Mouse (Mus musculus) embryonic fibroblast, embryonic 13.5 days (primary cell): ENCODE measurements around the gene Zfp661.

Experiments
- CTCF ChIP-seq: IDR thresholded peaks from 2 replicates; pipeline ENCODE4 v1.5.1; 2011; ENCODE audit warnings: mild to moderate bottlenecking, control low read depth, low read length, moderate library complexity, borderline replicate concordance; ENCODE audit not compliant: insufficient read depth
- POLR2A ChIP-seq: IDR thresholded peaks from 2 replicates; pipeline ENCODE4 v1.6.1; 2011; ENCODE audit warnings: low read depth, mild to moderate bottlenecking, control low read depth, low read length, moderate library complexity

DNA sequence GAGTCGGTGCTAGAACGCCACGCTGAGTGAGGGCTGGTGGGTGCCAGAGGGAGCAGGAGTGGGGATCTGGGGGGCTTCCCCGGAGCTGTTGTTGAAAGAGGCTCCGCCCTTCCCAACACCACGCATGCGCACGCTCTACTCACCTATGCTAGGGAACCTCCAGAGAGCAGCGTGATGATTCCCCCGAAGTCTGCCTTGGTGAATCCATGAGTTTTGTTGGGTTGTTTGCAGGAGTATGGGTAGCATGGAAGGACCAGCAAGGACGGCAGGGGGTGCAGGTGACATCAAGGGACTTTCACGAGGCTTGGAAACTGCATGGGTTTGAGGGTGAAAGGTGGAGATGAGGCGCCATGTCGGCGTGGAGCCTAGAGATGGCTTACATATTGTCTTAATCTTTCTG is 3.3 kb upstream of the Zfp661 start:
- TF ChIP-seq POLR2A (no peak), CTCF (no peak)
